Mouse (Mus musculus) CH12.LX (cell line): ENCODE measurements around the gene Brsk1. TPM values are rescaled to one million over a fixed set of nuclear protein-coding genes. Genes with fewer than 3 reads are reported as not detected.

Experiments used
- DNase-seq: peaks from one replicate; pipeline ENCODE4 v3.0.0-alpha.2; 2013; ENCODE audit errors: extremely low read depth
- H3K27ac ChIP-seq: 2 replicates; pipeline ENCODE4 v1.5.1; 2012; ENCODE audit warnings: low read depth, mild to moderate bottlenecking, control low read depth, moderate library complexity; ENCODE audit not compliant: insufficient read depth
- H3K27me3 ChIP-seq: replicated peaks from 2 replicates; pipeline ENCODE3; 2012; ENCODE audit warnings: inconsistent platforms
- H3K36me3 ChIP-seq, 2 experiments: replicated peaks in 1 of 2; 2 replicates each; pipeline versions ENCODE3 to v1.6.1; 2012; ENCODE audit warnings: inconsistent platforms in 1 of 2, low read length in 1 of 2, mild to moderate bottlenecking in 1 of 2, mixed read lengths in 1 of 2, moderate library complexity in 1 of 2; ENCODE audit not compliant: control insufficient read depth in 1 of 2, insufficient read depth in 1 of 2
- H3K4me1 ChIP-seq, 2 experiments: 2 replicates each; pipeline ENCODE4 v1.6.1; 2012; ENCODE audit warnings: inconsistent platforms in 1 of 2, moderate library complexity in 1 of 2; ENCODE audit not compliant: insufficient read depth in 2 of 2, control insufficient read depth in 1 of 2
- H3K4me2 ChIP-seq: 2 replicates; pipeline ENCODE4 v1.6.1; 2012; ENCODE audit warnings: low read depth, mild to moderate bottlenecking, control low read depth; ENCODE audit not compliant: poor library complexity, insufficient read depth, severe bottlenecking
- H3K4me3 ChIP-seq, 3 experiments: fragments of 150-350 bp in 1 of 3; sonication (generic) in 1 of 3; replicated peaks in 1 of 3; 2 replicates each; pipeline versions ENCODE3 to v1.5.1; 2011 to 2012; ENCODE audit warnings: low read depth in 2 of 3, low read length in 2 of 3, mild to moderate bottlenecking in 2 of 3, moderate library complexity in 2 of 3, control low read depth in 1 of 3, improper control_type of control experiment in 1 of 3, inconsistent platforms in 1 of 3, mixed read lengths in 1 of 3; ENCODE audit not compliant: poor library complexity in 1 of 3
- H3K79me2 ChIP-seq: replicated peaks from 2 replicates; pipeline ENCODE4 v1.6.1; 2012; ENCODE audit warnings: mild to moderate bottlenecking, moderate library complexity; ENCODE audit not compliant: control insufficient read depth, poor library complexity, insufficient read depth, severe bottlenecking; ENCODE audit errors: extremely low read depth
- H3K9ac ChIP-seq: 2 replicates; pipeline ENCODE4 v1.6.1; 2012; ENCODE audit warnings: low read depth, mild to moderate bottlenecking, control low read depth, moderate library complexity; ENCODE audit not compliant: insufficient read depth
- H3K9me3 ChIP-seq: replicated peaks from 2 replicates; pipeline ENCODE3; 2012; ENCODE audit warnings: low read length, inconsistent platforms, mixed read lengths
- CHD2 ChIP-seq: IDR thresholded peaks from 2 replicates; pipeline ENCODE4 v1.6.1; 2011; ENCODE audit warnings: low read length, improper control_type of control experiment
- ELF1 ChIP-seq: IDR thresholded peaks from 2 replicates; pipeline ENCODE4 v1.6.1; 2014; ENCODE audit warnings: low read depth, mild to moderate bottlenecking, inconsistent platforms, low read length, improper control_type of control experiment
- EP300 ChIP-seq: IDR thresholded peaks from 2 replicates; pipeline ENCODE4 v1.6.1; 2011; ENCODE audit warnings: low read length, improper control_type of control experiment
- ETS1 ChIP-seq: conservative IDR thresholded peaks from 2 replicates; pipeline ENCODE4 v1.6.1; 2012; ENCODE audit warnings: low read depth, mild to moderate bottlenecking, inconsistent platforms, low read length, improper control_type of control experiment, moderate library complexity
- HCFC1 ChIP-seq: IDR thresholded peaks from 2 replicates; pipeline ENCODE4 v1.6.1; 2012; ENCODE audit warnings: low read depth, mild to moderate bottlenecking, inconsistent platforms, low read length, improper control_type of control experiment
- IRF4 ChIP-seq: IDR thresholded peaks from 2 replicates; pipeline ENCODE4 v1.6.1; 2014; ENCODE audit warnings: low read depth, mild to moderate bottlenecking, inconsistent platforms, low read length, improper control_type of control experiment
- MXI1 ChIP-seq: IDR thresholded peaks from 2 replicates; pipeline ENCODE4 v1.6.1; 2011; ENCODE audit warnings: mild to moderate bottlenecking, low read depth, low read length, improper control_type of control experiment
- MYC ChIP-seq: IDR thresholded peaks from 2 replicates; pipeline ENCODE4 v1.6.1; 2011; ENCODE audit warnings: low read depth, mild to moderate bottlenecking, improper control_type of control experiment, low read length
- NRF1 ChIP-seq: IDR thresholded peaks from 2 replicates; pipeline ENCODE4 v1.6.1; 2014; ENCODE audit warnings: low read depth, mild to moderate bottlenecking, inconsistent platforms, low read length, improper control_type of control experiment, moderate library complexity
- POLR2A ChIP-seq: IDR thresholded peaks from 2 replicates; pipeline ENCODE4 v1.6.1; 2011; ENCODE audit warnings: low read depth, mild to moderate bottlenecking, improper control_type of control experiment, low read length
- SIN3A ChIP-seq: IDR thresholded peaks from 2 replicates; pipeline ENCODE4 v1.6.1; 2012; ENCODE audit warnings: low read length, improper control_type of control experiment, inconsistent platforms
- TBP ChIP-seq: conservative IDR thresholded peaks from 2 replicates; pipeline ENCODE4 v1.6.1; 2011; ENCODE audit warnings: low read depth, low read length, improper control_type of control experiment
- TCF12 ChIP-seq: IDR thresholded peaks from 2 replicates; pipeline ENCODE4 v1.6.1; 2014; ENCODE audit warnings: low read depth, mild to moderate bottlenecking, inconsistent platforms, low read length, improper control_type of control experiment
- UBTF ChIP-seq: IDR thresholded peaks from 2 replicates; pipeline ENCODE4 v1.6.1; 2012; ENCODE audit warnings: low read depth, mild to moderate bottlenecking, inconsistent platforms, low read length, improper control_type of control experiment, moderate library complexity
- USF2 ChIP-seq: conservative IDR thresholded peaks from 2 replicates; pipeline ENCODE4 v1.6.1; 2011; ENCODE audit warnings: low read depth, low read length, improper control_type of control experiment
- dilution Hi-C: fragments of 300-500 bp; cut with MboI; formaldehyde crosslinking; loops from 2 replicates; pipeline ENCODE4 v1.14.3; 2020; ENCODE audit warnings: low sequenced_read_pairs; ENCODE audit not compliant: extremely low pct_unique_long_range_greater_than_20kb, extremely low pct_ligation_motif_present
- in situ Hi-C: fragments of 300-500 bp; cut with MboI; formaldehyde crosslinking; loops from 3 replicates; pipeline ENCODE4 v1.14.3; 2019; ENCODE audit warnings: low sequenced_read_pairs, low pct_ligation_motif_present, low pct_unique_long_range_greater_than_20kb, mixed read lengths
- polyA plus RNA-seq: library from polyadenylated mRNA; unstranded; fragments of >175 nt; gene quantifications from 2 replicates; pipeline ENCODE4 v1.2.1, GENCODE M21; 2012; ENCODE audit warnings: low read depth; ENCODE audit not compliant: insufficient read length
- total RNA-seq, 2 experiments: library from RNA; depleted of rRNA; stranded (reverse); fragments of 300-350 nt in 1 of 2; fragments of >200 nt in 1 of 2; gene quantifications; 2 replicates each; pipeline ENCODE4 v1.2.3; 2012 to 2014

The Brsk1 gene
- total and polyA plus RNA-seq, 3 experiments: 0.25 TPM; not detected in 2

- peak overlapping the region; percentile 90 for H3K4me2 ChIP-seq
- no peaks in the 10 kb centered on the region for H3K27me3 ChIP-seq
- H3K4me3 ChIP-seq: peak overlapping the region; percentile 25 to 50 (median 40)
- H3K27ac ChIP-seq: peak overlapping the region; percentile 78
- dilution Hi-C loops: no loop called here
- H3K36me3 ChIP-seq: peaks cover 13 to 29% of the 10 kb centered on the region in 2 experiments
- DNase-seq: peak; percentile 84
- peak overlapping the region; percentile 75 for H3K9ac ChIP-seq
- peak; percentile 40; the same call in 1 of the 2 replicates for TF ChIP-seq IRF4
- peak; percentile 18; the same call in 1 of the 2 replicates for TF ChIP-seq SIN3A
- TF ChIP-seq TCF12: peak; percentile 53; the same call in 1 of the 2 replicates
- TF ChIP-seq TBP: peak; percentile 79
- peak; percentile 28; the same call in 1 of the 2 replicates for TF ChIP-seq POLR2A
- no peak for TF ChIP-seq NRF1
- peak; percentile 39; the same call in 1 of the 2 replicates for TF ChIP-seq HCFC1
- TF ChIP-seq MYC: peak; percentile 56; the same call in 1 of the 2 replicates
- TF ChIP-seq CHD2: peak; percentile 85
- no peak; the same call in 1 of the 2 replicates for TF ChIP-seq MXI1
- TF ChIP-seq ETS1: 0 out of 2 replicates have a peak, but pooled peaks have one; percentile 17
- TF ChIP-seq USF2: no peak
- TF ChIP-seq ELF1: peak; percentile 76
- TF ChIP-seq EP300: peak; percentile 32; the same call in 1 of the 2 replicates
- TF ChIP-seq UBTF: no peak; the same call in 1 of the 2 replicates
- TF ChIP-seq, all 38 proteins: peak for 11
- Histone ChIP-seq H3K9me3 (no peaks in the 10 kb centered on the region), H3K79me2 (peaks cover 72% of the 10 kb centered on the region), H3K4me1 (peaks cover 21 to 58% of the 10 kb centered on the region in 2 experiments)
- in situ Hi-C loops: no loop called here
Observed at GRCm38 (mm10) chr7:4653780-4654179, 36.6 kb upstream of the Brsk1 start.

- H3K9me3 ChIP-seq: no peaks in the 10 kb centered on the region
- no peak for DNase-seq
- dilution Hi-C loops: no loop called here
- peak overlapping the region; percentile 90 for H3K4me2 ChIP-seq
- peak overlapping the region; percentile 75 for H3K9ac ChIP-seq
- H3K36me3 ChIP-seq: peaks cover 13 to 29% of the 10 kb centered on the region in 2 experiments
- H3K27ac ChIP-seq: peak overlapping the region; percentile 78
- peaks cover 72% of the 10 kb centered on the region for H3K79me2 ChIP-seq
- no peaks in the 10 kb centered on the region for H3K27me3 ChIP-seq
- in situ Hi-C loops: no loop called here
- peak overlapping the region; percentile 25 to 50 (median 40) for H3K4me3 ChIP-seq
- peaks cover 21 to 58% of the 10 kb centered on the region in 2 experiments for H3K4me1 ChIP-seq
- no peak for TF ChIP-seq HCFC1
- TF ChIP-seq POLR2A: 0 out of 2 replicates have a peak, but pooled peaks have one; percentile 2
Observed at GRCm38 (mm10) chr7:4654221-4654620, 36.2 kb upstream of the Brsk1 start.
